Mouse (Mus musculus) bone marrow macrophage, adult 2 months (primary cell): ENCODE data around the gene Cbx7.
"Not testable (repeated sequence)": the region's sequence is repeated elsewhere in the genome, so short reads cannot be mapped to it uniquely, and the experiment has no call there.

Source experiments
- CTCF ChIP-seq: IDR thresholded peaks from 2 replicates; pipeline ENCODE4 v1.5.1; 2012; ENCODE audit warnings: low read depth, mild to moderate bottlenecking, low read length, moderate library complexity
- POLR2A ChIP-seq: IDR thresholded peaks from 2 replicates; pipeline ENCODE4 v1.6.1; 2012; ENCODE audit warnings: mild to moderate bottlenecking, low read depth, low read length, borderline replicate concordance

- not testable (repeated sequence) for TF ChIP-seq CTCF, POLR2A
Measured at GRCm38 (mm10) chr15:79910812-79911211, 60.1 kb downstream of the Cbx7 start.
